Mouse (Mus musculus) left cerebral cortex, postnatal 14 days (tissue): ENCODE measurements around the gene Ankrd7. TPM values are rescaled to one million over a fixed set of nuclear protein-coding genes. Genes with fewer than 3 reads are reported as not detected.
"Not testable (repeated sequence)": the region's sequence is repeated elsewhere in the genome, so short reads cannot be mapped to it uniquely, and the experiment has no call there.

Experiments used
- DNase-seq, 2 experiments: peaks; one replicate each; pipeline ENCODE4 v3.0.0; 2021 to 2022; ENCODE audit warnings: low spot score in 2 of 2, mixed read lengths in 1 of 2
- intact Hi-C: fragments of 180-260 bp; cut with DNase I; formaldehyde crosslinking; loops from one replicate; pipeline ENCODE4 v1.15.1; 2025
- long read RNA-seq, 2 experiments: library from polyadenylated mRNA; stranded (forward); transcript quantifications; one replicate each; pipeline ENCODE4 v2.0.0; 2021
- total RNA-seq, 2 experiments: library from RNA; stranded (reverse); gene quantifications; 2 replicates each; pipeline ENCODE4 v1.2.3; 2021

The Ankrd7 gene
- not detected for total RNA-seq
- long read RNA-seq, experiment 1, result 0 reads
- long read RNA-seq, experiment 2, result 0 reads

GRCm38 (mm10) chr6:18866018-18866417 is at the start of gene Ankrd7:
Gene Ankrd7, plus strand, starts transcription at chr6:18866318.
- DNase-seq, result no peak
- intact Hi-C loops, result no loop called here

- intact Hi-C loops, result loop anchor here (2.0 to 5.0 kb wide), 2 partner anchors 307 to 419 kb away; partner anchors contain the start of gene Cttnbp2
- peak; percentile 77 to 84 for DNase-seq
Measured at GRCm38 (mm10) chr6:18819343-18819742, 46.8 kb upstream of the Ankrd7 start.

GRCm38 (mm10) chr6:18820246-18820645 is 45.9 kb upstream of the Ankrd7 start:
- no peak for DNase-seq
- intact Hi-C loops, result no loop called here

GRCm38 (mm10) chr6:18822812-18823211 is 43.3 kb upstream of the Ankrd7 start:
- DNase-seq, result no peak
- intact Hi-C loops, result no loop called here

GRCm38 (mm10) chr6:18832958-18833357 is 33.2 kb upstream of the Ankrd7 start:
- intact Hi-C loops, result no loop called here
- no peak for DNase-seq

- DNase-seq, intact Hi-C loops: not testable (repeated sequence)
Measured at GRCm38 (mm10) chr6:18844529-18844928, 21.6 kb upstream of the Ankrd7 start.

- intact Hi-C loops, DNase-seq: not testable (repeated sequence)
Measured at GRCm38 (mm10) chr6:18845571-18845970, 20.5 kb upstream of the Ankrd7 start.

GRCm38 (mm10) chr6:18848051-18848701 is 17.9 kb upstream of the Ankrd7 start, which contains the start of gene Lsm8:
Gene Lsm8, plus strand, starts transcription at chr6:18848579.
- intact Hi-C loops, result no loop called here
- DNase-seq, result peak; percentile 97

- no peak for DNase-seq
- intact Hi-C loops, result no loop called here
Measured at GRCm38 (mm10) chr6:18848702-18849061, 17.4 kb upstream of the Ankrd7 start.

- peak; percentile 24 to 38 for DNase-seq
- intact Hi-C loops, result no loop called here
Measured at GRCm38 (mm10) chr6:18855323-18855722, 10.8 kb upstream of the Ankrd7 start.

- DNase-seq, result no peak
- intact Hi-C loops, result no loop called here
Measured at GRCm38 (mm10) chr6:18856487-18857078, 9.5 kb upstream of the Ankrd7 start.

- no peak for DNase-seq
- intact Hi-C loops, result no loop called here
Measured at GRCm38 (mm10) chr6:18889030-18889429, 22.9 kb downstream of the Ankrd7 start.

GRCm38 (mm10) chr6:18894142-18894541 is 28.0 kb downstream of the Ankrd7 start:
- intact Hi-C loops, result no loop called here
- DNase-seq, result no peak

- DNase-seq, result peak in 1 of 2 experiments; percentile 19
- intact Hi-C loops, result no loop called here
Measured at GRCm38 (mm10) chr6:18907173-18907572, 41.1 kb downstream of the Ankrd7 start.

- intact Hi-C loops, result no loop called here
- DNase-seq, result peak in 1 of 2 experiments; percentile 10
Measured at GRCm38 (mm10) chr6:18913179-18913578, 47.1 kb downstream of the Ankrd7 start.

- DNase-seq, result peak in 1 of 2 experiments; percentile 8
- intact Hi-C loops, result no loop called here
Measured at GRCm38 (mm10) chr6:18916021-18916420, 49.9 kb downstream of the Ankrd7 start.

GRCm38 (mm10) chr6:18916471-18916870 is 50.4 kb downstream of the Ankrd7 start:
- intact Hi-C loops, result no loop called here
- no peak for DNase-seq
